Mouse (Mus musculus): ENCODE measurements at regions not wholly inside any gene's neighbourhood (a gene's known extent, or its start where the extent isn't known, plus 50 kb on each side); places are given as distances from the start of the nearest gene placed in this dataset.
"Not testable (repeated sequence)": the region's sequence is repeated elsewhere in the genome, so short reads cannot be mapped to it uniquely, and the experiment has no call there.

DNA sequence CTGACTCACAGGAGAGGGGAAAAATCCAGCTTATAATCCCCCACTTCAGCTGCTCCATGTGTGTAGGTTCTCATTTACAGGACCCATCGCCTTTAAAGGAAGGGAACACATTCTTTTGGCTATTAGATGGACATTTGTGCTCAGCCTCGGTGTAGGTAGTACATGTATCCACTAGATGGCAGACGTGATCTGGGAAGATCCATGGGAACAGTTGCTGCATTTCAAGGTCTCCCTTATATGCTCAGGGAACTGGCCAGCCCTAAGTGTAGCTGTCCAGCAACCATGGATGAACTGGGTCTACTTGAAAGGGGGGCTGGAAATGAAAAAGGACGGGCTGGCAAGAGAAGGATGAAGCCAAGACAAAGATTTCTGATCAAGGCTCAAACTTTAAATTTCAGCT lies 124.0 kb downstream of the Akain1 start:
- peak; percentile 57 to 76 for DNase-seq

DNA sequence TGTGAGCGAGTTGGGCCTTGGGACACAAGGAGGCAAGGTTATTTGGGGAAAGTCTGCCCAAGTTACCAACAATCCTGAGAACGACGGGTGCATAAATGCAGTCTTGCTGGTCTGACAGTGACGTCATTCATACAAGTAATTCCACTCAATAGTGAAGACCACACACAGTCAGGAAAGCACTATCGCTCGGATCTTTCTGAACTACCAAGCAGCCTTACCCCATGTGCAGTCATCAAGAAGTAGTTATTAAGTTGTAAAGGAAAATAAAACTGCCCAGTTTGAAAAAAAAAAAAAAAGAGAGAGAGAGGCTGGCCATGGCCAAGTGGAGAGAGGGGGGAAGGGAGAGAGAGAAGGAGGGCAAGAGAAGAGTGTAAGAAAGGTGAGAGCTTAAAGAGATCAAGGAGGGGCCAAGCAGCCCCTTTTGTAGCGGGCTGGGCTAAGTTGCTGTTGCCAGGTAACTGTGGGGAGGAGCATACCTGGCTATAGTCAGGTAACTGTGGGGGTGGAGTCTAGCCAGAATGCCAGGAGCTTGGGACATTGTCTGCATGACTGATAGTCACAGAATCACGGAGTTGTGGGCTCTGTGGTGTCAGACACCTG lies 132.0 kb downstream of the Akain1 start:
- not testable (repeated sequence) for DNase-seq

DNA sequence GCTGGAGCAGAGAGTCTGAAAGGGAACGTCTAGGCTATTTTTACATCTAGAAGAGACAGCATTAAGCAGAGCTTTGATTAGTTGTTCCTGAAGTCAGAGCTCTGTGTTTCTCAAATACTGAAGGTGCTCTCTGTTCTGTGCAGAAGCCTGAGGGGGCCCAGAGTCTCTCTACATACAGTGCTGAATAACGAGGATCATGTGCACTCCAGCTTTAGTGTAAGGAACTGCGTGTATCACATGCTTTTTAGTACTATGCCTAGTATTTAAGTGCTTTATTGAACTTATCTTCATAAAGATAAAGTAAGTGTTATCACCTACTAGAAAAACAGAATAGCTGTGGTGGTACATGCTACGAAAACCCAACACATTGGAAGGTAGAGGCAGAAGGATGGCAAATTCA lies 151.4 kb downstream of the Akain1 start:
- no peak for DNase-seq

DNA sequence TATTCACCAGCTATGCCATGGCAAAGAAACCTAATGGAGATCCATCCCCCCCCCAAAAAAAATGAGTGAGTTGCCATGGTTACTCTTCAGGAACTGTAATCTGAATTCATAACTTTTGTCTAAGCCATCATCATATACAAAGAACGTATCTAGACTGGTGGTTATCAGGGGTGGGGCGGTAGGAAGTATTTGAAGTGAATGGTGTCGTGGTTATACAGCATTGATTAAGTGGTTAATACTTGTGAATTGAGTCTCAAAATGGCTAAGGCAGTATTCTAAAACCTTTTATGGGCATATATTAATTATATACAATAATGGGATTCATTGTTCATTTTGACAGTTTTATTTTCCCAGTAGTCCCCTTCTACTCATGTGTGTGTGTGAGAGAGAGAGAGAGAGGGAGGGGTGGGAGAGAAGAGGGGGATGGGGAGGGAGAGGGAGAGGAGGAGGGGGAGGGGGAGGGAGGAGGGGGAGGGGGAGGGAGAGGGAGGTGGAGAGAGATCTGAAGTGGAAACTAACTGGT lies 158.7 kb downstream of the Akain1 start:
- DNase-seq, result no peak

DNA sequence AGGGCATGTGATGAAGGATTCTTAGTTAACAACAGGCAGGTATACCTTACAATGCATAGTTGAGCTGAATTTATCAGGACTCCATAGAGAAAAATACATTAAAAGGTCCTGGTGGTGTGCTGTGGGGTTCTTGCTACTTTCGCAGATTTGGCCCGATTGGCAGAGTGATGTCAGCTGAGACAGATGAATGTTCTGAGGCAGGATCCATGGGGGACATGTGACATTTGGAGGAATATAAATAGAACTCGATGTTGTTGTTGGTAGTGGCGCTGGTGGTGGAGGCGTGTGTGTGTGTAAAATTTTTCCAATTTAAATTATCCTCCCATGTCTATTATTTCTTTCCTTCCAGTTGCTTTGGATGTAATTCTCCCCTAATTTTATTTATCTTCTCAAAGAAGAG lies 159.3 kb downstream of the Akain1 start:
- DNase-seq, result peak in 1 of 2 experiments; percentile 14

DNA sequence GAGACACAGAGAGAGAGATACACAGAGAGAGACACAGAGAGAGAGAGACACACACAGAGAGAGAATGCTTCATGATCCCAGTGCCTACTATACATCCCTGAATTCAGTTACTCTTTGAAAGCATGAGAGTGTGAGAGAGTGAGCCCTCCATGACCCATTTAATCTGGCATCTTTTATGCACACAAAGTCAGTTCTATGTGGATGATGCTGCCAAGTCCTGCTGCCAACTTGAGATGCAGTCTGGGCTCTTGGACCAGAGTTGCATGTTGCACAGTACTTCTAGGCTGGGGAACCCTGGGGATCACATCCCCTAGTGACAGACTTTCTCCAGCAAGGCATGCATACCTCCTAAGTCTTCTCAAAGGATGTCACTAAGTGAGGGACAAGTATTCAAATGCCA lies 164.5 kb downstream of the Akain1 start:
- DNase-seq, result peak; percentile 11 to 27

DNA sequence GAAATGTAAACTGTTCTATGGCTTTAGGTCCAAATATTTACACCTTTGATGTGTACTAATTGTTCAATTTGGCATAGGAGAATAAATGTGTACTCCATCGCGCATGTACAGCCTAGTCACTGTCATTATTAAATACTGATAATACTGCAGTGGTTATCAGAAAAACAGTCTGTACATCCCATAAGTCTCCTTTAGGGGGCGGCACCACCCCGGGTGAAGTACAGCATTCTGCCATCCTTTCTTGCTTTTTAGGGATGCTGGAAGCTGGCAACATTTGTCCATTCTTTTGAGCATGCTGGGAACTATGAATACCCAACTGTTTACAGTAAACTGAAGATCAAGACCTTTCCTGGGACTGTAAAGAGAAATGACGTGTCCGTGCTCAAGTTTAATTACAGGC lies 165.6 kb downstream of the Akain1 start:
- DNase-seq, result peak; percentile 59 to 69

DNA sequence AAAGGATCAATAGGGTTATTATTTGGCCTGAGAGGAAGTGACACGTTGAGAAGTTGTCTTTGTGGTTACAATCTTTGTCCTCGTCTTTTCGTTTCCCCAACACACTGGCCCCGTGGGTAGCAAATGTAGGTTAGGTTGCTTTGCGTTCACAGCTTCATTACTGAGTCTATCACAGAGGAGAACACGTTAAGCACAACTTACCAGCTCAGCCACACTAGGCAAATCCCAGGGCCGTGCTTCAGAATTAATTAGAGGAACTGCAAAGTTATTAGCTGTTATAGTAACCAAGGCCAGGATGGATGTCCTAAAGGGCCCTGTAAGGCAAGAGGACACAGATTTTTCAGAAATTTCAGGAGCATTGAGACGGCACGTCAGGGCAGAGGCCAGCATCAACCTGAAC lies 166.3 kb downstream of the Akain1 start:
- DNase-seq, result no peak

DNA sequence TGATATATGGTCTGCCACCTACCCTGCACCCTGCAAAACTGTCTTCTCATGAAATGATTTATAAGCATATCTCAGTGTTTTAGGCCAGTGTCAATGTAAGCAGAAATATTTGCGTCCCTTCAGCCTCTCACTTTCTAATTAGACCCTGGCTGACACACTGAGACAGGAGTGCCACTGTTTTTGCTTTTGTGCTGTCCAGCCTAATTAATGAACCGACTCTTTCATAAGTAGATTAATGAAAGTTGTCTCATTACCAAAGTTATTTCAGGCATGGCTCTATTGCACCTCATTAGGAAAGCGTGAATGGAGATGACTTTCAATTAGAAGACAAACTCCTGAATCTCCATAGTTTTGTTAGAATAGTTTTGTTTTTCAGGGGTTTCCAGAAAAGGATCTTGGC lies 192.3 kb downstream of the Akain1 start:
- DNase-seq, result no peak

DNA sequence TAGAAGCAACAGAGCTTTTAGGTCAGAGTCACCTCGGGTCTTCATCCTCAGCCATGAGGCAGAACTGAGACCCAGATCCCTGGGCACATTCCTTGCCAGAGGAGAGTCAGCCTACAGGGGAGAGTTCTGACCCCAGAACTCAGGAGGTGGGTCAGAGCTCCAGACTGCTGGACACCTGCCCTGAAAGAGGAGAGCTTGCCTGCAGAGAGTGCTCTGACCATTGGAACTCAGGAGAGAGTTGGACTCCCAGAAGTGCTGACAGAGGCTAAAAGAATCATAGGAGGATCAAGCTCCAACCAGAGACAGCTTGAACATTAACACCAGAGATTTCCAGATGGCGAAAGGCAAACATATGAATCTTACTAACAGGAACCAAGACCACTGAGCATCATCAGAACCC lies 211.4 kb downstream of the Akain1 start:
- DNase-seq, result not testable (repeated sequence)

DNA sequence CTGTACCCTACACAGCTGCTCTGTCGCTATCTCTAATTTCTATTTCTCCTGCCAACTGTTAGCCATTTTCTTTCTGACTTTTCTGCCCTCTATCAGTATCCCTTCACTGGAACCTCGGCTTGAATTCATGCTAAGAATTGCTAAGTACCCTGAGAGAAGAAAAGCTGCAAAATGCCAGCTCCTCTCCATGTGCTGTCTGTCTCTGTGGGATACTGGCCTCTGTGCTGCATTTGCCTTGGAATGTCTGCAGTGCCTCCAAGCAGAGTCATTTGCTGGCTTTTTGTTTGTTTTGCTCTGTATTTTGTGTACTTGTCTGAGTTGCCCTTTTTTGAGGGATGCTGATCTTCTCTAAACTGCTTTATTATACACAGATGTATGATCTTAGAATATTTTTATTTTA lies 215.5 kb downstream of the Akain1 start:
- DNase-seq, result no peak

DNA sequence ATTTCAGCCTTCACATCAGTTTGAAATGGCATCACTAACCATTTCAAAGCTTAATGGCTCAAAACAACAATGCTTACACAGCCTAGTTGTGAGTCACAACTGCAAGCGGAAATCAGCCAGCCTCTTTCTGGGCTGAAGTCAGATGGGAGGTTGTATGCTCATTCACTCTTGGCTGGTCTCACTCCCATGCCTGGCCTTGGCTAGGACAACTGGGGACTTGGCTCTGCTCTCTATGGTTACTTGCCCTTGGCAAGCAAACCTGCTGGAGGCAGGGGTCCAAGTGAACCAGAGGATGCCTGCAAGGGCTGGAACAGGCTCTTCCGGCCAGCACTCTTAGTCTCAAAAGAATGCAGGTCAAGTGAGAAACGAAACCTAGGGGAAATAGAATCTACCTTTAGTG lies 233.4 kb downstream of the Akain1 start:
- peak; percentile 97 for DNase-seq

DNA sequence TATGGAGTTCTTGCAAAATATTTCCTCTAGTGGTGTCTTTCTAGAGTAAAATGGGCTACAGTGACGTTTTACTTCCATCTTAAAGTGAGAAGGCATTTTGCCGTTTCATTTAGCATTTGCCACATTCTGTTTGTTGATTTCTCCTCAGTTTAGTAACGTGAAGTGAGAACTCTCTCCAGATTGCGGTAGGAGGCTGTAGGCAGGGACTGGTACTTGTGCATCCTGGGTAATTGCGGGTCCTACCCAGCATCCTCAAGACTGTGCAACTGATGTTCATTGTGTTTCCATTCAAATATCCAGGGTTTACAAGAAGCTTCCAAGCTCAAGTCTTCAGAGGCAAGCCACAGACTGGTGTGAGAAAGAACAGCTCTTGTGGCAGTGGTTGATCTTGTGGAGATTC lies 244.0 kb downstream of the Akain1 start:
- no peak for DNase-seq

DNA sequence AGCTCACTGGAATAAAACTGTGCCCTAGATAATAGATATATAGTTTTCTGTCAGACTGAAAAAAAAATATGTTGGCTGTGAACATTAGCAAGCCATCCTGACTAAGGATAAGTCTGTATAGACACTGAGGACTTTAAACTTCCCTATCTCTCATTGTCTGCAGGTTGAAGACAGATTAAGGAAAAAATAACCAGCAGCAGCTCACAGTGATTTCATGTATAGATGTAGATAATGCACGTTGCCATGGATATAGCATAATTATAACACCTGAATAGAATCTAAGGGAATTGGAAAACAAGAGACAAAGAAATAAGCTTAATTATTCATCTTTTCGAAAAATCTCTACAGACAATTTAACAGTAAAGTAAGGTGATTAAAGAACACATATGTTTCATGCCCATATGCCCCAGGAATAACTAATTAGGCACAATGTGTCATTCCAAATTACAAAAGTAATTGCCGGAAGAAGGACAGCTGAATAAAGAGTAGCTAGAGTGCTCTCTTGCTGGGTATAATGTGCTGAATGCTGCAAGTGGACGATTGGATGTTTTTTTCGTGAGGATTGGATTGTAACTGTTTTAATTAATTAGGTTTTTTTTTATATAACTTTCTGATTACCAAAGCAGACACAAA lies 246.6 kb downstream of the Akain1 start:
- no peak for DNase-seq

DNA sequence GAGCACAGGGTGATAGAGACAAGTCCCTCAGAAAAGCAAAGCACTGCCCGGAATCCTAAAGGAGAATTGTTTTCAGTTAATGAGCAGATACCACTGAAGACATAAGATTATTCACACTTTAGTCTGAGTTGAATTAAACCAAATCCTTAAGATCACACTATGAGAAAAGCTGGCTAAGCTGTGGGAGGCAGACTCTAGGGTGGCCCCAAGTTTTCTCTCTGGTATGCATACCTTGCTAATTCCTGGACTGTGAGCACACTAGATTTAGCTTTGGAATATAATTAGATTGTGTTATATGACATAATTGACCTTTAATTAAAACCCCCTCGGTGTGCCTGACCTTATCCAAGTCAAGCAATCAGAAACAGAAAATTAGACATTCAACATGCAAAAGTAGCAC lies 247.3 kb downstream of the Akain1 start:
- DNase-seq, result no peak

DNA sequence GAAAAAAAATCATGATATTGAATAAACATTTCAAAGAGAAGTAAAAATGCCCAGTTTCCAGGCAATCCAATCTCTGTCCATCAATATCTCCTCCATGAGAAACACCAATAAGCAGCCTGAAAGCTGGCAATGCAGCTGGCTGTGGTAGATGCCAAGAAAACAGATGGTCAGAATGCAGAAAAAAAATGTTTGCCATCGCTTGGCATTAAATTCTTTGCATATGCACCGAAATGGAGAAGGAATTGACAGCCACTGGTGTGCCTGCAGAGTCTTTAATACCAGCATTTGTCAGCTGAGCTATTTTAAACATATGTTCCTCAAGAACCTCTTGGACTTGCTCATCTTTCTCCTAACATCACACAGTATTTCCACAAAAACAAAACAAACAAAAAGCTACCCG lies 256.2 kb downstream of the Akain1 start:
- peak; percentile 21 to 32 for DNase-seq

DNA sequence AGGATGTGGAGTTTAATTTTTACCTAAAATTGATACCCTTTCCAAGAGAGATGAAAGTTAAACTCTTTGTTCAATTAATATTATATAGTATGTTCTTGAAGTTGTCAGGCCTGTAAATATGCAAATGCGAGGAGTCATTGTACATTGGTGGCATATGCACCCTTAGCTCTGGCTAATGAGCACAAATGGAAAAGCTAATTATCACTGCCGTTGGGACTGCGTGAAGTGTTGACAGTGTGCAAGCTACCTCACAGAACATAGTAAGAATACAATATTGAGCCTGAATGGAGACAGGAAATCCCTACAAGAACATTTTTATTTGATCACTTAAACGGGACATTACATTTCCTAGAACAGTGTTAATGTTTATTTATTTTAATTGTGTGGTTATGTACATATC lies 241.5 kb upstream of the Dlgap1 start:
- DNase-seq, result no peak

DNA sequence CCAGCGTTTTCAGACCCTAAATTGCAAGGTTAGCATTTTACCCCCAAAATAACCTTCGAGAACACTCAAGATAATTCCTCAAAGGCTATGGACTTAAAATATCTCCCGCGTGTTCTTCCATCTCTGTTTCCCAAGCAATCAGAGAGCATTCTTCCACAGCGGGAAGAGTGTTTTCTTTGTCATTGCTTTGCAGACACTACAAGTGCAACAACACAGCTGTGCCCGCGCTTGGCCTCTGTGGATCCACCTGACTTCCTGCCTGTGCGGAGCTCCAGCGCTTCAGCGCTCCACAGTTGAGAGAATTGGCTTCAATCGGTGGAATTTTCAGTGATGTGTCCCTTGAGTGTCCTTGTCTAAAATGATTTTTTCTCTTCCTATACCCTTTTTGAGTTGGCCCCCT lies 235.9 kb upstream of the Dlgap1 start:
- no peak for DNase-seq

DNA sequence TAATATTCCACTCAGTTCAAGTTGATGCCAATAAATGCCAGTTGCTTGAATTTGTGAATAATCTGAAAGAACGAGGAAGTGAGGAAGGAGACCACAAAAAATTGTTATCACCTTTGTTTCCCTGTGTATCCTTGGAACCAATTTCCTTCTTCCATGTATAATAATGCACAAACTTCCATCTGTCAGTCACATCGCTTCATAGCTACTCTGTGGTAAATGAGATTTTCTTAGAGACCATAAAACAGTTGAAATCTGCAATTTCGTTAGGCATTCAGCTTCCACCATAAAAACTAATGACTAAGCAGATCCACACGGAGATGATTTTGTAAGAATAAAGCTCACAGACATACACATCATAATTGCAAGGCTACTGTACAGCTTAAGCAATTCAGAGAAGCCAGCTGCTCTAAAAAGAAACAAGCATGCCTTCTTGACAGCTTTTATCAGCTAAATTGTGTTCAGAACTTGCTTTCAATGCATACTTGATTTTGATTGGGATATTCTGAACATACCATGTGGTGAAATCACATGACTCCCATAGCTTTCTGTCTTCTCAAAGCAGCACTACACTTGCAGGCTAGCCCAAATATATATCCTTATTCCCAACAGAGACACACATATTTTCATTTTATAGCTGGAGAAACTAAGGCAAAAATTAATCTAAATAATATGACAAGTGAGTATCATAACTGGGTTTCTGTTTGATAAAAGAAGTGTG lies 232.3 kb upstream of the Dlgap1 start:
- no peak for DNase-seq

DNA sequence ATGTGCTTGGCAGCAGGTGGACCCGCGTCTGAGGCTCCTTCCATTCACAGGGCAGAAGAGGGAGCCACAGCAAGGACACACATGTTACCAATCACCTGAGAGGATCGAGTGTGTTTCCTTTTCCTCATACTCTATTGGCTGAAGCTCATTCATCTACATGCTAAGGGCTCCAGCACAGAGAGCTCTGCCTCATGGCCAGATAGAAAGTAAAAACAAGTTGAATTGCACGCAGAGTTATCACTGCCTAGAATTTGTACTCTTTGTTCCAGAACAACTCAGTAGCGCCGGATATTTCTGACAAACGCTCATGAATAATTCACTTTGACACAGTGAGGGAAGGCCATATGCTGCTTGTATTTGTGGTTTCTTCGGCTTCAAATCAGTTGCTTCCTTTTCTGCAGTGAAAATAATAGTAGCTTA lies 199.9 kb upstream of the Dlgap1 start:
- peak in 1 of 2 experiments; percentile 13 for DNase-seq

DNA sequence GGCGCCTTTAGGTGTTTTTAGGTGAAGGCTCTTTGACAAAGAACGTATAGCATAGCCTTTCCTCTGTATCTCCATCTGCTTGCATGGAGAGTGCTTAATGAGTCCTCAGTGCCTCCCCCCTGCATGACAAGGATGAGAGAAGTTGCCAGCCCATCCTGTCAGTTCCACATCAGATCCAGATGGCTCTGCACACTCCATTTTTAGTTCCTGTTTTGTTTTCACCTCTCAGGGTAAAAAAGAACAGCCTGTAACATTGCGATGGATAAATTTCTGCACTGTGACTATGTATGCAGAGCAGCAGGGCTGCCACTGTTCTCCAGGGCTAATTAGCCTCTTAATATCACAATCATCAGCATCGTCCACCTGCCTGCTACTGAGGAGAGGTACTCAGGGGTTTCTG lies 198.8 kb upstream of the Dlgap1 start:
- DNase-seq, result no peak

DNA sequence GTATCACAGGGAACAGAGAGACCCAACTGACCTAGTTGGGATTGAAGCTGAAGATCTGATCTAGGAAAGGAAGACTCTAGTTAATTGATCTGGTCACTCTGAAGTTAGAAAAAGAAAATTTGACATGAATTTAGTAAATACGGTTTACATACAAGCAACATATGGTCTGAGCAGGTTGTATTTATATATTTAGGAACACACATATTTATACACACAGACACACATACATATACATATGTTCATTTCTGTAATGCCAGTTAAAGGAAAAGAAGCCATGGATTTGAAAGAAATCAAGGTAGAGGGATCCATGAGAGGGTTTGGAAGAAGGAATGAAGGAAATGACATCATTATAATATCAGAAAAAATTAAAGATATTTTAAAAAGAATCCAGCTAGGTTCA lies 187.7 kb upstream of the Dlgap1 start:
- DNase-seq, result no peak

DNA sequence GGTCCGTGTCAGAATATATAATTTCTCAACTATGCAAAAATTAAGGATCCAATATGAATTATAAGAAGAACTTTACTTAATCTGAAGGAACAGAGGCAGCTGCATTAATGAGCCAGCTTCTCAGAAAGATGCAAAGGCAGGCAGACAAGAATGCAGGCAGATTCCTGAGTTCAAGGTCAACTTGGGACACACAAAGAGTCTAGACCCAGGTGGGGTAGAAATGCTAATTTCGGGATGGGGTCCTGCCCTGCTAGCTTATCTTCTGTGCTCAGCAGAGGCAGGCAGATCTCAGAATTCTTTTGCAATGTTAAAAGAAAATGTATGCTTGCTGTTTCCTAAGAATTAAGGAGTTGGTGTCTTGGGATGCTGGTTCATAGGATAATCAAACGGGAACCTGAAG lies 181.9 kb upstream of the Dlgap1 start:
- DNase-seq, result no peak

DNA sequence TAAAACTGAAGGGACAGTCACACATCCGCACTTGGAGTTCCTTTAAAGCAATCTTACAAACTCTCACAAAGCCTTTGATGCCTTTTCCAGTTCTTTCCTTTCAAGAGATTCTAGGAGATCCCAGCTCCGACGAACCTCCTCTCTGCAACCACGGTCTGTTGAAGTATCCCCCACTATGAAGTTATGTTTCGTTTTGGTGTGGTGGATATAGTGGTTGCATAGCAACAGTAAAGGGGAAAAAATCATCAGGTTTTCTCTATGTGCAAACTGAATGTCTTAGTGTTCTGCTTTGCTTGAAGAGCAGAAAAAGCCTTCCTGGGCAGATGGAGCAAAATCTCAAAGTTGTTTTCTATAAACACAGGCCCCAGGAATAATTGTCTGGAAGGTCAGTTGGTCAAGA lies 147.4 kb upstream of the Dlgap1 start:
- DNase-seq, result no peak

All from cerebellum, postnatal 36 days (tissue).